Mouse (Mus musculus): Measurements from ENCODE around the gene Fst. TPM values are rescaled to one million over a fixed set of nuclear protein-coding genes. Genes with fewer than 3 reads are reported as not detected.

The Fst gene
- not detected in 2 replicates for polyA plus RNA-seq (2012)

DNA sequence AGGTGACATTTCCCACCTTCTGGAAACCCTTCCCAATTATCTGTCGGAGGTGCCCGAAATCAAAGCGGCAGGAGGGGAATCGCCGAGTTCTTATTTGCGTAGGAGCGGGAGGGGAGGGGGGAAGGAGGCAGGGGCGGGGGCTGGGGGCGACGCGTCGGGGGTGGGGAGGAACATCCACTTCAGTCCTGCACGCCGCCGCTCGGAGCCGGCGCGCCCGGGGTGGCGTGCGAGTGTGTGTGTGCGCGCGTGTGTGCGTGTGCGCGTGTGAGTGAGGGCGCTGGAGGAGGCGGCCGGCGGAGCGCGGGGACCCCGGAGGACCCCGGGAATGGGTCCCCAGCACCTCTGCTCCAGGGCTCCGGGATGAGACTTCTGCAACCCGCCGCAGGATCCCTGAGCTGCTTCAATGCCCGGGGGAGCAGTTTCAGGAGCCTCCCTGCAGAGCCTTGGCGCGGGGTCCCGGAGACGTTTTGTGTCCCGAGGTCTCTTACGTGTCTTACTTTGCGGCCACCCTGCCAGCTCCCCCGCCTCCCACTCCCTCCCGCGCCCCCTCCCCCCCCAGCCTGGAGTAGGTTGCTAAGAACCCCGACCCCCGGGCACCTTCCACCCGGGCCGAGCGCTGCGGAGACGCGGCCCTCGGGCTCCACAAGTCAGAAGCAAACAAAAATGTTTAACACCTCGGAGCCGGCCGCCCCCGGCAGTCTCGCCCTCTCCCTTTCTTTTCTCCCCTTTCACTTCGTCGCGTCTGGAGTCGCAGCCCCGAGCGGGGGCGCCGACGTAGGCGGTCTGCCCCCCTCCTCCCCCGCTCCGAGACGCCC is at the start of gene Fst:
Fst (minus strand) TSS at position 66 of the 815 bp plus-strand sequence.
- no peak for TF ChIP-seq GATA1 (IDR thresholded peaks at IDR 0.05; ENCODE audit: low read length)

DNA sequence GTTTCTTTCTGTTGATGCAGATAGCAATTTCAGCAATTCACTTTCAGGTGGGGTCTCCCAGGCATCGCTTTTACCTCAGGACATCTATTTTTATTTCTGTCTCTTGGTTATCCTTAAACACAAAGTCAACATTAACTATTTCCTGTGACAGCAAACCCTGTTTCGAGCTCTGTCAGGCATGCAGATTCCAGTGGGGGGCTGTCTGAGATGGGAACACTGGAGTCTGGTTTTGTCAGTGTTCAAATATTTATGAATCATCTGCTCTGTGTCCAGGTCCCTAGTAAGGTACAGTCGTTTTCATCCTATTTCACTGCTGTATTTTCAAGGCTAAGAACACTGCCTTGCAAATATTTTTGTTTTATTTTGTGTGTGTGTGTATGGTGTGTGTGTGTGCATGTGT is 35.1 kb upstream of the Fst start:
- TF ChIP-seq GATA1 (IDR thresholded peaks at IDR 0.05; ENCODE audit: low read length), result no peak

DNA sequence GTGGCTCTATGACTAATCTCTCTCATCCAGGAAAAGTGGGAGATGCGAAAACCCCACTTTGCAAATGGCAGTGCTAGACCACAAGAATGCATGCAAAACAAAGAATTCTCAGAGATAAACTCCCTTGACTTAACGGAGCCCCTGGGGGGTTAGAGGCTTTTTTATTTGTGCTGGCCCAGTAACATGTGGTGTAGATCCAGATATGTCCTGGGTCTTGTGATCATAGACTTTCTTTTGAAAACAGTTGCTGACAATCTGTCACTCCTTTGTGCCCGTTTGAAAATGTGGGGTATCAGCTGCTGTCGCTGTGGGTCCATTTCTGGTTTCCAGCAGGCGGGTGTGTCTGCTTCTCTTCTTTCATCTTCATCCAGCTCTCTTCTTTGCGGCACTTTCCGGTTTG is 29.4 kb upstream of the Fst start:
- TF ChIP-seq GATA1 (IDR thresholded peaks at IDR 0.05; ENCODE audit: low read length), result no peak

DNA sequence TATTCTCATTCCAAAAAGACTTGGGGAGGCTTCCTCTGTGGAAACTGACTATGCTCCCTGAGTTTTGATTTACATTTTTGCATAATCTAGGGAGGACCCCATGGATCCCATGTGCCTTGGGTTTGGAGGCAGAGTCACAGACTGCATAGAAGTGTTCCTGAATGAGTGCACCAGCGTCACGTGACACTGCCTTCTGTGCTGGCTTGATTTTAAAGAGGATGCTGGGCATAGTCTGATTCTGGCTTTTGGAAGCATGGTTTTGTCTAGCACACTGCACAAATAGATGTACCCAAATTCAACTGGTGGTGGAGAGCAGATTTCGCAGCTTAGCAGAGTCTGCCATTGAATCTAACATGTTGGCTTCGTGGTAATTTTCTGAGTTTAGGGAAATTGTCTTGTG is 19.6 kb upstream of the Fst start:
- no peak for TF ChIP-seq GATA1 (IDR thresholded peaks at IDR 0.05; ENCODE audit: low read length)

DNA sequence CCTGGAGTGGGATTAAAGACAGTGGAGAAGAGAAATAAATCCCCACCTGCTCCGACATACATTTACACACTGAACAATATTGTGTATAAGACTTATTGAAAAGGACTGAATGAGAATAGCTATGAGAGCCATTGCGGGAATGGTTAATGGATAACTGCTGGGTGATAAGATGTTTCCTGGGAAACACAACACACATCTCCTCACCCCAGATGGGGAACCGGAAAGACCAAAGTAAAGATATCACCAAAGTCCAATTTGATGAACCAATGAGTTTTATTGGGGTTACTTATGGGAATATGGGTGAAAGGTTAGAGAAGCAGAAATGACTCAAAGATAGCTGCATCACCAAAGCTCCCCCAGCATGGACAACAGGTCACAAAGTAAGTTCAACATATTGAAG is 11.2 kb upstream of the Fst start:
- TF ChIP-seq GATA1 (IDR thresholded peaks at IDR 0.05; ENCODE audit: low read length), result no peak

DNA sequence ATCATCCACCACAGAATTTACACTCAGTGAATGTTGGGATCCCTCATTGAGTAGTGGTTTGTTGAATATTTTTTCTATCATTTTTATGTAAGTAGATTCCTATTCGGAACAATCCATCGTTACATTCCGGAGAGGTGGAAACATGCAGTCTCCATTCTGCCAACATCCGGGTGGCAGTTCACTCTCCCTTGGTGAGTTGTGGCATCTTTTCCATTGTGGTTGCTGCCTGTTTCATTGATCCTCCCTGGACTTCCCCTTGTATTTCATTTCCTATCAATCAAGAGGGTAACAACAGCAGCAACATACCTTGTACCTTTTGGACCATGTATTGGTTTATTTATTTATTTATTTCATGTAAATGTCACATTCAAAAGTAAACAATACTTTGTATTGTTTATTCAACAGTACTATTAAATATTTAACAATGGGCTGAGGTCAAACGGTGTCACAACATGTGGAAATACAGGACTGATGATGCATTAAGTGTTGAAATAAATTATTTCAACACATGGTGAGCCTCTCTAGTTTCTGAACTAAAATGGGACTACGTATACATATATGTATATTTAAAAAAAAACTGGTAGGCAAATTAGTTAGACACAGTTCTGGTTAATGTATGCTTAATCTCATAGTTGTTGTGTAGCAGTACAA is 7.6 kb upstream of the Fst start:
- no peak for TF ChIP-seq GATA1 (IDR thresholded peaks at IDR 0.05; ENCODE audit: low read length)

DNA sequence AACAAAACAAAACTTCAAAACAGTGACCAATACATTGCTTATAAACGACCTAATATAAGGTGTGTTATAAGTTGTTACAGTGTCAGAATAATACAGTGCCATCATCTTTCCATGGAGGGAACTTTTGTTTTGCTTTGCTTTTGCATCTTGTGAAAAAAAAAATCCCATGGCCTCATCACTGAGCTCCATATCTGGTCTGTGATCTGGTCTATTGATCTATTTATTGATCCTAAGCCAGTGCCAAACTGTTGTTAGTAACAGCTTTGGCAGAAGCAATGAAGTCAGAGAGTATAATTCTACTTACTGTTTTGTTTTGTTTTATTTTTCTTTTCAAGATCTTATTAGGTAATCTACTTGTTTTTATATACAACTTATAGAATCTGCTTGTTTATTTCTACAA is 6.6 kb upstream of the Fst start:
- no peak for TF ChIP-seq GATA1 (IDR thresholded peaks at IDR 0.05; ENCODE audit: low read length)

DNA sequence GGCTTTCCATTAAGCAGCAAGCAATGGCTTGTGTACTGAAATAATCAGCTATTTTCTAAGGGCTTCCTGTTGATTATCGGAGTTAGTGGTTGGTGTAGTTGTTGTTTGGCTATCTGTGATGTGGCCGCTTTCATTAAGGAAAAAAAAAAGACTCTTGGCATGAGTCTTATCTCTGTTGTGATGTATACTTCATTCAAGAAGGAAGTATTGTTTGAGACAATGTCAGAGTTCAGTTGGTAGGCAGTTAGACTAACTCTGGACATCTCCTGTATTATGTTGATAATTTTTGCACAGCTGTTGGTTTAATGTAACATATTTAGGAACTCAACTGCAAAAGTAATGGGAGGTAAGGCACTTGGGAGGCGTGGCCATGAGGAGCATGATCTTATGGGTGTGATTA is 6.1 kb upstream of the Fst start:
- no peak for TF ChIP-seq GATA1 (IDR thresholded peaks at IDR 0.05; ENCODE audit: low read length)

DNA sequence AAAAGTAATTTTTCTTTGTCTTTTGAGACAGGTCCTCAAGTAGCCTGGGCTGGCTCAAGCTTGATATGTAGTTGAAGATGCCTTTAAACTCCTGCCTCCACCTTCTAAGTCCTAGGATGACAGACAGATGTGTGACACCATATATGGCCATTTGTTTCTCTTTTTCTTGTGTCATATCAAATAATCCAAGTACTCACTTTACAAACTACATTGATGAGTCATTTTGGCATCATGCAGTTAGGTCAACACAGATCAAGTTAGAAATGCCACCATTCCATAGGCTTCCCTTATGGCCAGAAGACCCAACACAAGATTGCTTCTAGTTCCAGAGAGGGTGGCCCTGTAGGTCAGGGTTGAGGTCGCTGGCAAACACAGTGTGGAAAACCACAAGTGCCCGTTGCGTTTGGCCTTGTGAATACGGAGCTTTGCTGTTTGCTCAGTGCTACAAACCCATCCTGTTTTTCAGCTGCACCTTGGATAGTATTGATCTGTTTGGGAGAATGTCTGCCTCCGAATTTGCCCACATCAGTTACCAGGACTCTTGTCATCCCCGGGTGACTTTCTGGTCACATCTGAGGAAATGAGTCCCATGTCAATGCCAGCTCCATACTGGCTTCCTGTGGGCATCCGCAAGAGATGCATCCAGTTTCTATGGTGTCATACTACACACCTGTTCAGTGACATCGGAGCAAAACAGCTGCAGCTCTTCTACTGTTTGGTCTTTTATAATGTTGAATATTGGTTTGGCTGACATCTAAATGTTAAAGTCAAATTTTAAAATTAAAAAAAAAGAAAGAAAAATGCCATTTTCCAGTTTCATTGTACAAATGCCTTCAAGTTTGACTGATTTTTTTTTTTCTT is 4.0 kb upstream of the Fst start:
- no peak for TF ChIP-seq GATA1 (IDR thresholded peaks at IDR 0.05; ENCODE audit: low read length)

DNA sequence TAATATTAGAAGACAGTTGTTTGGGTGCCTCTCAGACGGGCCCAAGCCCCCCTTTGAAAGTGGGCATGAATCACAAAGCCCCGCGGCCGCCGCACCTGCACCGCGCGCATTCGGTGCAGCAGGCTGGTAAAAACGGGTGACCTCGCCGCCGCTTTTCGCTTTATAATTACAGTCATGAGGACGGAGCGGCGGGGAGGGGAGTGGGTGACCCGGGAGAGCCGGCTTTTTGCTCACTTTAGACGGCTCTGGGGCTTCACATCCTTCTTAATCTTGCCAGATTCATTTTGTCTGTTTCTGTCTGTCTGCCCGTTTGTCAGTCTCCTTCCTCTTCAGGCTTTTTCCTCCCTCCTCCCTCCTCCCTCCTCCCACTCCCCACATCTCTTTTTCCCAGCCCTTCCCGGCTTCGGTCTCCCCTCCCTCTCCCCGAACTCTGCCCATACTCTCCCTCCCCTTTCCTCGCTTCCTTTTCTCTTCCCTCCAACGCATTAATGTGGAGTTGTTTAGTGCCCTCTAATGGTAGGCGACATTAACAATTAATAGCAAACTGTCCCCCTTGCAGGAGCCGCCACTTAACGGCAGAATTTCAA is 1.6 kb upstream of the Fst start:
- no peak for TF ChIP-seq GATA1 (IDR thresholded peaks at IDR 0.05; ENCODE audit: low read length)

DNA sequence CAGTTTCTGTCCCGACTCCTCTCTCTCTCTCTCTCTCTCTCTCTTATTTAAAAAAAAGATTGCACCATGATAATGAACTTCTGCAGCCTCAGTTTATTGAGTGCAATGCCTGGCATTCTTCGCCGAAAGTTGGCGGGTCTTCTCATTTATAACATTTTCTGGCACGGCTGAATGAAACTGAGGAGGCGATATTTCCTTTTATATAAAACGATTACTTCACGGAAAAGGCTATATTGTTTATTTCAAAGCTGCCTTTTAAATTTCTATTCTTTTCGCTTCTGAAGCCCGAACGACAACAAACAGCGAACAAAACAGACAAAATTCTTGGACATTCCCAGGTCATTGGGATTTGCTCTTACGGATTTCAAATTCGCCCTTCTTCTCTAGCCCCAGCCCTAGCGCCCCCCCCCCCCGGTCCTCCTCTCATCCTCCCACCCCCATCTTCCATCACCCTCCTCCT is 980 bp upstream of the Fst start:
- no peak for TF ChIP-seq GATA1 (IDR thresholded peaks at IDR 0.05; ENCODE audit: low read length)

DNA sequence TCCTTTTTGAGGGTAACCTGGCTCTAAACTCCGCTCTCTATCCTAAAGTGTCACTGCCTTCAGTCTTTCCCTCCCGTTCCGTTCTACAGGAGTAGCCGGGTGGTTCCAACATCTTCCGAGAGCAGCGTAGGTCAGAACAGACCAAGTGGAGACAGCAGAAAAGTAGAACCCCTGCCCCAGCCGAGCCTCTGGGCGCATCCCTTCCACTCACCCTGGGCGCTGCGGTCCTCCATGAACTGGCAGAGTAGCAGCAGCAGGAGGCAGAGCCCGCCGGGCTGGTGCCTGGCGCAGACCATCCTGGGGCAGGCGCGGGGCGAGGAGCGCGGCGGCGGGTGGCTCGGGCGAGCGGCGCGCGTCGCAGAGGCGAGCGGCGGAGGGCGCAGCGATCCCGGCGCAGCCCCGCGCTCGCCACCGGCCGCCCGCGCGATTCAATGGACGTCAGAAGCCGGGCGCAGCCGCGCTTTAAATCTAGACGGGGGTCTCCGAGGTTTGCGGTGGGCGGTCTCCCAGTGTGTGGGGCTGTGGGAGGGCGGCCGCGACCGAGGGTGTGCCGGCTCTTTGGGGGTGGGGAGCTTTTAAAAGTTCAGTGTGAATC is 363 bp downstream of the Fst start:
- TF ChIP-seq GATA1 (IDR thresholded peaks at IDR 0.05; ENCODE audit: low read length), result no peak

DNA sequence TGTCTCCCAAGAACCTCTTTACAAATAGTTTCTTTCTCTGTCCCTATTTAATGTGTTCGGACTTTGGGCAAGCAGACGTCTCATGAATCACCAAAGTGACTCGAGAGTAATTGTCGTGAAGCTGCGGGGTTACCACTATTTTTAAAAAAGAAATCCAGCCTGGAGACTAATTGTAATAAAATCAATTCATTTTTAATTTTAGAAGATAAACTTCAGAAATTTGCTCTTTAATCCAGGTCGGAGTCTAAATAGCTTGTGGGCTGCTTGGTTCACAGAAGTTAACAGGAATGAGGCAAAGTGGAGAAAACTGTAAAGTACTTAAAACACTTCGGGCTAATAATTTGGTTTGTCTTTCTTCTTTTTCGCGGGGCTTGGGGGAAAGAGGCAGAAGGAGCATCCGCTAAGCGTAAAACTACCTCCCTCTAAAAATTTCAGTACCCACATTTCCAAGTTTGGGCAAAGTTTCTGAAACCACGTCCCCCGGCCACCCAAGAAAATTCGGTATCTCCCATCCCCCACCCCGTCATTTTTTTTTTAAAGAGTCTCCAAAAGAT is 1.1 kb downstream of the Fst start:
- TF ChIP-seq GATA1 (IDR thresholded peaks at IDR 0.05; ENCODE audit: low read length), result no peak

DNA sequence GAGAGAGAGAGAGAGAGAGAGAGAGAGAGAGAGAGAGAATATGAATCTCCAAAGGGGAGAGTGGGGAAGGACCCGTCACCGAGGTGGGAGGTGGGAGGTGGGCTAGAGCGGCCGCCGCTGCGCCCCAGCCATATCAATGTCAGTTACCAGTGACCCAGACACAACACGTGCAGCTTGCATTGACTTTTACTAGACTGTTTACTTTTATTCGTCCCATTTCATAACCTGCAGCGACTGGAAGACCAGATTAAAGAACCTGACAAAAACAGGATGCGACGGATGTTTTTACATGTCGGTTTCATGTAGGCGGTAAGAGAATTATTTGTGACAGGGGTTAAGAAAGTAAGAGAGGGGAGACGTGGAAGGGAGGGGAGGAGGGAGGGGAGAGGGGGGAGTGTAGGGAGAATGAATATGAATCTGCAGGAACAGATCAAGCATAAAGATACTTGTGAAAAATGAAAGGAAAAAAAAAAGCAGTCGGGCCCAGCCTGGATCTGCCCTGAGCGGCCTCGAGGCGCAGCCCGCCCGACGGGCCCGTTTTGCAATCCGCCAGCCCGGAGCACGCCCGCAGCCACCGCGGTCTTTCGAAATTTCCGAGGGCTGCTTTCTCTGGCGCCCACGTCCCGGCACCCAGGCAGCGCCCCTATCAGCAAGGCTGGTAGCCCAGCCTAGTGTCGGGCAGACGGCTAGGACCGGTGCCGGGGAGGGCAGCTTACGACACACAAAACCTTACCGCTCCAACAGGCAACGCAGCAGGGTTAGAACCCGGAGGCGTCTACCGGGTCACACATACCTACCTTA is 1.8 kb downstream of the Fst start:
- no peak for TF ChIP-seq GATA1 (IDR thresholded peaks at IDR 0.05; ENCODE audit: low read length)
